Mouse (Mus musculus): Measurements from ENCODE around the gene Ccl9. TPM values are rescaled to one million over a fixed set of nuclear protein-coding genes. Genes with fewer than 3 reads are reported as not detected.

The Ccl9 gene
- polyA plus RNA-seq, 1 experiment from 2014 or later, result 2.1 TPM

GRCm38 (mm10) chr11:83600576-83600975, 22.1 kb upstream of the Ccl9 start:
- Histone ChIP-seq H3K4me3 (replicated peaks; ENCODE audit: low read length) (no peak overlapping the region), H3K9ac (no peak overlapping the region), H3K36me3 (replicated peaks; ENCODE audit: control insufficient read depth, insufficient read depth) (no peaks in the 10 kb centered on the region), H3K27ac (no peak overlapping the region), H3K9me3 (ENCODE audit: control insufficient read depth, low read length) (no peaks in the 10 kb centered on the region), H3K27me3 (ENCODE audit: control insufficient read depth, insufficient read depth, low read length) (no peaks in the 10 kb centered on the region), H3K4me1 (replicated peaks; ENCODE audit: control insufficient read depth, insufficient read depth, low read length) (no peaks in the 10 kb centered on the region), H3K4me2 (replicated peaks) (no peak overlapping the region)
- no peak for ATAC-seq (ENCODE audit: low FRiP score)
- 93% methylated on average over 2 of the region's 2 CpGs for WGBS
- no peak for DNase-seq (ENCODE audit: low spot score)

- H3K36me3 ChIP-seq (replicated peaks; ENCODE audit: control insufficient read depth, insufficient read depth), result no peaks in the 10 kb centered on the region
- H3K4me1 ChIP-seq (replicated peaks; ENCODE audit: control insufficient read depth, insufficient read depth, low read length), result no peaks in the 10 kb centered on the region
- no peaks in the 10 kb centered on the region for H3K27me3 ChIP-seq (ENCODE audit: control insufficient read depth, insufficient read depth, low read length)
- no peak overlapping the region for H3K4me3 ChIP-seq (replicated peaks; ENCODE audit: low read length)
- ATAC-seq (ENCODE audit: low FRiP score) (no peak), DNase-seq (ENCODE audit: low spot score) (no peak)
- WGBS, result 91% methylated on average over 3 of the region's 3 CpGs
- H3K9me3 ChIP-seq (ENCODE audit: control insufficient read depth, low read length), result no peaks in the 10 kb centered on the region
- no peak overlapping the region for H3K27ac ChIP-seq
- no peak overlapping the region for H3K9ac ChIP-seq
- no peak overlapping the region for H3K4me2 ChIP-seq (replicated peaks)
These were observed 20.6 kb upstream of the Ccl9 start for GRCm38 (mm10) chr11:83598991-83599390.

- 84% methylated on average over 3 of the region's 3 CpGs for WGBS
- DNase-seq (ENCODE audit: low spot score), result no peak
- ATAC-seq (ENCODE audit: low FRiP score), result no peak
These were observed 19.9 kb upstream of the Ccl9 start for GRCm38 (mm10) chr11:83598207-83598837.

GRCm38 (mm10) chr11:83597796-83598195, 19.4 kb upstream of the Ccl9 start:
- ATAC-seq (ENCODE audit: low FRiP score) (no peak), DNase-seq (ENCODE audit: low spot score) (no peak)
- no peaks in the 10 kb centered on the region for H3K9me3 ChIP-seq (ENCODE audit: control insufficient read depth, low read length)
- no peaks in the 10 kb centered on the region for H3K4me1 ChIP-seq (replicated peaks; ENCODE audit: control insufficient read depth, insufficient read depth, low read length)
- 91% methylated on average over 7 of the region's 7 CpGs for WGBS
- H3K4me2 ChIP-seq (replicated peaks), result no peak overlapping the region
- no peaks in the 10 kb centered on the region for H3K36me3 ChIP-seq (replicated peaks; ENCODE audit: control insufficient read depth, insufficient read depth)
- H3K27me3 ChIP-seq (ENCODE audit: control insufficient read depth, insufficient read depth, low read length), result no peaks in the 10 kb centered on the region
- H3K4me3 ChIP-seq (replicated peaks; ENCODE audit: low read length), result no peak overlapping the region
- no peak overlapping the region for H3K27ac ChIP-seq
- no peak overlapping the region for H3K9ac ChIP-seq

More at GRCm38 (mm10) chr11:83598207-83598837, 19.9 kb upstream of the Ccl9 start:
- no peaks in the 10 kb centered on the region for H3K27me3 ChIP-seq (ENCODE audit: control insufficient read depth, insufficient read depth, low read length)
- H3K4me1 ChIP-seq (replicated peaks; ENCODE audit: control insufficient read depth, insufficient read depth, low read length), result no peaks in the 10 kb centered on the region
- H3K4me3 ChIP-seq (replicated peaks; ENCODE audit: low read length), result no peak overlapping the region
- no peaks in the 10 kb centered on the region for H3K9me3 ChIP-seq (ENCODE audit: control insufficient read depth, low read length)
- H3K9ac ChIP-seq, result no peak overlapping the region
- no peak overlapping the region for H3K27ac ChIP-seq
- H3K36me3 ChIP-seq (replicated peaks; ENCODE audit: control insufficient read depth, insufficient read depth), result no peaks in the 10 kb centered on the region
- H3K4me2 ChIP-seq (replicated peaks), result no peak overlapping the region

- no peak overlapping the region for H3K4me2 ChIP-seq (replicated peaks)
- no peaks in the 10 kb centered on the region for H3K9me3 ChIP-seq (ENCODE audit: control insufficient read depth, low read length)
- no peaks in the 10 kb centered on the region for H3K27me3 ChIP-seq (ENCODE audit: control insufficient read depth, insufficient read depth, low read length)
- no peaks in the 10 kb centered on the region for H3K36me3 ChIP-seq (replicated peaks; ENCODE audit: control insufficient read depth, insufficient read depth)
- ATAC-seq (ENCODE audit: low FRiP score) (no peak), DNase-seq (ENCODE audit: low spot score) (no peak)
- no peak overlapping the region for H3K9ac ChIP-seq
- no peaks in the 10 kb centered on the region for H3K4me1 ChIP-seq (replicated peaks; ENCODE audit: control insufficient read depth, insufficient read depth, low read length)
- H3K27ac ChIP-seq, result no peak overlapping the region
- 80% methylated on average over 7 of the region's 7 CpGs for WGBS
- no peak overlapping the region for H3K4me3 ChIP-seq (replicated peaks; ENCODE audit: low read length)
These were observed 17.4 kb upstream of the Ccl9 start for GRCm38 (mm10) chr11:83595669-83596455.

GRCm38 (mm10) chr11:83593453-83593852, 15.0 kb upstream of the Ccl9 start:
- H3K27me3 ChIP-seq (ENCODE audit: control insufficient read depth, insufficient read depth, low read length), result no peaks in the 10 kb centered on the region
- no peaks in the 10 kb centered on the region for H3K4me1 ChIP-seq (replicated peaks; ENCODE audit: control insufficient read depth, insufficient read depth, low read length)
- no peaks in the 10 kb centered on the region for H3K36me3 ChIP-seq (replicated peaks; ENCODE audit: control insufficient read depth, insufficient read depth)
- ATAC-seq (ENCODE audit: low FRiP score), result no peak
- H3K27ac ChIP-seq, result no peak overlapping the region
- 89% methylated on average over 5 of the region's 5 CpGs for WGBS
- no peaks in the 10 kb centered on the region for H3K9me3 ChIP-seq (ENCODE audit: control insufficient read depth, low read length)
- no peak overlapping the region for H3K4me3 ChIP-seq (replicated peaks; ENCODE audit: low read length)
- DNase-seq (ENCODE audit: low spot score), result no peak
- H3K9ac ChIP-seq, result no peak overlapping the region
- H3K4me2 ChIP-seq (replicated peaks), result no peak overlapping the region

GRCm38 (mm10) chr11:83592853-83593252, 14.4 kb upstream of the Ccl9 start, which contains the start of gene Ccl6:
Gene Ccl6, minus strand, starts transcription at chr11:83593087.
- no peaks in the 10 kb centered on the region for H3K9me3 ChIP-seq (ENCODE audit: control insufficient read depth, low read length)
- H3K4me2 ChIP-seq (replicated peaks), result no peak within 1 kb of the TSS
- ATAC-seq (ENCODE audit: low FRiP score) (no peak), DNase-seq (ENCODE audit: low spot score) (no peak)
- no peaks in the 10 kb centered on the region for H3K27me3 ChIP-seq (ENCODE audit: control insufficient read depth, insufficient read depth, low read length)
- no peak within 1 kb of the TSS for H3K27ac ChIP-seq
- H3K36me3 ChIP-seq (replicated peaks; ENCODE audit: control insufficient read depth, insufficient read depth), result no peaks in the 10 kb centered on the region
- no peak within 1 kb of the TSS for H3K4me3 ChIP-seq (replicated peaks; ENCODE audit: low read length)
- H3K4me1 ChIP-seq (replicated peaks; ENCODE audit: control insufficient read depth, insufficient read depth, low read length), result no peaks in the 10 kb centered on the region
- no peak within 1 kb of the TSS for H3K9ac ChIP-seq
- WGBS, result 69% methylated on average over 2 of the region's 2 CpGs

GRCm38 (mm10) chr11:83584232-83584631, 5.8 kb upstream of the Ccl9 start:
- no peaks in the 10 kb centered on the region for H3K27me3 ChIP-seq (ENCODE audit: control insufficient read depth, insufficient read depth, low read length)
- H3K27ac ChIP-seq, result no peak overlapping the region
- no peak overlapping the region for H3K9ac ChIP-seq
- WGBS, result 86% methylated on average over 2 of the region's 2 CpGs
- no peak overlapping the region for H3K4me2 ChIP-seq (replicated peaks)
- H3K4me1 ChIP-seq (replicated peaks; ENCODE audit: control insufficient read depth, insufficient read depth, low read length), result no peaks in the 10 kb centered on the region
- no peak overlapping the region for H3K4me3 ChIP-seq (replicated peaks; ENCODE audit: low read length)
- no peaks in the 10 kb centered on the region for H3K9me3 ChIP-seq (ENCODE audit: control insufficient read depth, low read length)
- ATAC-seq (ENCODE audit: low FRiP score), result no peak
- no peak for DNase-seq (ENCODE audit: low spot score)
- H3K36me3 ChIP-seq (replicated peaks; ENCODE audit: control insufficient read depth, insufficient read depth), result no peaks in the 10 kb centered on the region

- no peak overlapping the region for H3K4me3 ChIP-seq (replicated peaks; ENCODE audit: low read length)
- no peaks in the 10 kb centered on the region for H3K9me3 ChIP-seq (ENCODE audit: control insufficient read depth, low read length)
- H3K9ac ChIP-seq, result no peak overlapping the region
- DNase-seq (ENCODE audit: low spot score) (no peak), ATAC-seq (ENCODE audit: low FRiP score) (no peak)
- no peak overlapping the region for H3K27ac ChIP-seq
- no peaks in the 10 kb centered on the region for H3K36me3 ChIP-seq (replicated peaks; ENCODE audit: control insufficient read depth, insufficient read depth)
- no peak overlapping the region for H3K4me2 ChIP-seq (replicated peaks)
- no peaks in the 10 kb centered on the region for H3K27me3 ChIP-seq (ENCODE audit: control insufficient read depth, insufficient read depth, low read length)
- H3K4me1 ChIP-seq (replicated peaks; ENCODE audit: control insufficient read depth, insufficient read depth, low read length), result no peaks in the 10 kb centered on the region
These were observed 5.0 kb upstream of the Ccl9 start for GRCm38 (mm10) chr11:83583450-83583754.
